Mouse (Mus musculus) neural tube, embryonic 14.5 days (tissue): ENCODE results near the gene Gm20521. TPM values are rescaled to one million over a fixed set of nuclear protein-coding genes. Genes with fewer than 3 reads are reported as not detected.
"Not testable (repeated sequence)": the region's sequence is repeated elsewhere in the genome, so short reads cannot be mapped to it uniquely, and the experiment has no call there.

ENCODE experiments used
- ATAC-seq: fragments of 200-750 bp; cut with Nextera tagmentation; 2 replicates; pipeline ENCODE4 v1.8.0; 2017; ENCODE audit warnings: low read depth, mild to moderate bottlenecking, moderate TSS enrichment, moderate library complexity
- H3K27ac ChIP-seq: fragments of 300-500 bp; sonication (generic); 2 replicates; pipeline ENCODE4 v1.5.1; 2014; ENCODE audit warnings: low read depth, mild to moderate bottlenecking, control low read depth, low read length, moderate library complexity, mixed read lengths
- H3K27me3 ChIP-seq: fragments of 300-500 bp; sonication (generic); 2 replicates; pipeline ENCODE4 v1.6.1; 2014; ENCODE audit warnings: low read length; ENCODE audit not compliant: control insufficient read depth, insufficient read depth
- H3K36me3 ChIP-seq: fragments of 300-500 bp; sonication (generic); 2 replicates; pipeline ENCODE4 v1.6.1; 2014; ENCODE audit warnings: low read length, mixed read lengths; ENCODE audit not compliant: control insufficient read depth, insufficient read depth
- H3K4me1 ChIP-seq: fragments of 300-500 bp; sonication (generic); 2 replicates; pipeline ENCODE4 v1.6.1; 2014; ENCODE audit warnings: low read length; ENCODE audit not compliant: control insufficient read depth, insufficient read depth
- H3K4me2 ChIP-seq: fragments of 300-500 bp; sonication (generic); 2 replicates; pipeline ENCODE4 v1.6.1; 2014; ENCODE audit warnings: mild to moderate bottlenecking, low read depth, low read length, control low read depth
- H3K4me3 ChIP-seq: fragments of 300-500 bp; sonication (generic); 2 replicates; pipeline ENCODE4 v1.5.1; 2014; ENCODE audit warnings: low read depth, low read length, control low read depth, mixed read lengths
- H3K9ac ChIP-seq: fragments of 300-500 bp; sonication (generic); replicated peaks from 2 replicates; pipeline ENCODE4 v1.6.1; 2014; ENCODE audit warnings: low read depth, mild to moderate bottlenecking, control low read depth, low read length, mixed read lengths
- H3K9me3 ChIP-seq: fragments of 300-500 bp; sonication (generic); 2 replicates; pipeline ENCODE4 v1.6.1; 2016; ENCODE audit warnings: low read length; ENCODE audit not compliant: control insufficient read depth
- WGBS: fragments of 180-500 bp; shearing (Covaris S2); extraction: QIAGEN DNeasy Blood & Tissue Kit; methylation state at CpG from one replicate; pipeline ENCODE4 v1.1.7; 2014; 5-methylcytosine and 5-hydroxymethylcytosine counted together
- polyA plus RNA-seq: library from polyadenylated mRNA; unstranded; fragments of >200 nt; fragmentation: Nextera tagmentation; extraction: Ambion mirVana; gene quantifications from 2 replicates; pipeline ENCODE4 v1.2.1, GENCODE M21; 2014

Gm20521 gene
- polyA plus RNA-seq, 1 experiment from 2014 or later = not detected

DNA sequence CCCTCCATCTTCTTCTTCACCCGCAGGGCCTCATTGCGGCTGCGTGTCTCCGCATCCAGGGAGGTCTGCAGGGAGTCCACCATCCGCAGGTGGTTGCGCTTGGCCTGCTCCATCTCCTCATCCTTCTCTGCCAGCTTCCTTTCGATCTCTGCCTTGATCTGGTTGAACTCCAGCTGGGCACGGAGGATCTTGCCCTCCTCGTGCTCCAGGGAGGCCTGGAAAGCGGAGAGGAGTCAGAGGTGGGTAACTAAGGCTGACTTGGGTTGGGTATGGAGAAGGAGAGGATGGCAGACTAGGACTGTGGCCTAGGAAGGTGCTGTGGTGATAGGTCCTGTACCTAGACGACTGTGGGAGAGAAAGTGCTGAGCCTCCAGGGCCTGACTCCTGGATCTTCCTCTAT, 63.8 kb downstream of the Gm20521 start:
- not testable (repeated sequence) for H3K9ac ChIP-seq

More for the DNA sequence above, 63.8 kb downstream of the Gm20521 start:
- not testable (repeated sequence) for H3K9me3 ChIP-seq, ATAC-seq, H3K4me1 ChIP-seq, H3K4me2 ChIP-seq, H3K4me3 ChIP-seq, H3K36me3 ChIP-seq, H3K27me3 ChIP-seq, H3K27ac ChIP-seq
- WGBS = 88% methylated on average over 7 of the region's 11 CpGs

Other genes starting within 250 kb of the Gm20521 start
- not detected in 2 replicates for gene Gm17606, start 242.5 kb upstream of the Gm20521 start, polyA plus RNA-seq
- gene Cdh24, start 242.1 kb upstream of the Gm20521 start, polyA plus RNA-seq = 9.2 and 12.5 TPM in 2 replicates
- 77.4 and 79.8 TPM in 2 replicates for gene 1700123O20Rik, start 197.2 kb upstream of the Gm20521 start, polyA plus RNA-seq
- 101 and 118 TPM in 2 replicates for gene Acin1, start 196.5 kb upstream of the Gm20521 start, polyA plus RNA-seq
- gene Gm29776, start 184.6 kb upstream of the Gm20521 start, polyA plus RNA-seq = 0.20 TPM in 1 of 2 replicates, not detected in the other
- gene Cebpe, start 171.3 kb upstream of the Gm20521 start, polyA plus RNA-seq = not detected in 2 replicates
- 7.3 and 8.5 TPM in 2 replicates for gene Slc7a8, start 101.5 kb upstream of the Gm20521 start, polyA plus RNA-seq
- gene Rnf212b, start 69.3 kb upstream of the Gm20521 start, polyA plus RNA-seq = not detected in 2 replicates
- gene Homez, start 12.5 kb upstream of the Gm20521 start, polyA plus RNA-seq = 10.0 and 11.7 TPM in 2 replicates
- gene Ppp1r3e, start 5.9 kb upstream of the Gm20521 start, polyA plus RNA-seq = 3.8 and 7.2 TPM in 2 replicates
- 4.8 and 5.3 TPM in 2 replicates for gene Bcl2l2, start 64 bp upstream of the Gm20521 start, polyA plus RNA-seq
- gene Pabpn1, start 9.1 kb downstream of the Gm20521 start, polyA plus RNA-seq = 149 and 176 TPM in 2 replicates
- gene Slc22a17, start 29.7 kb downstream of the Gm20521 start, polyA plus RNA-seq = 121 and 122 TPM in 2 replicates
- gene Efs, start 42.7 kb downstream of the Gm20521 start, polyA plus RNA-seq = 9.9 and 13.5 TPM in 2 replicates
- gene Il25, start 49.3 kb downstream of the Gm20521 start, polyA plus RNA-seq = 0.39 and 0.76 TPM in 2 replicates
- 10.4 and 17.5 TPM in 2 replicates for gene Cmtm5, start 52.8 kb downstream of the Gm20521 start, polyA plus RNA-seq
- gene Myh6, start 83.5 kb downstream of the Gm20521 start, polyA plus RNA-seq = 0.23 and 1.7 TPM in 2 replicates
- not detected in 2 replicates for gene Gm17428, start 93.5 kb downstream of the Gm20521 start, polyA plus RNA-seq
- gene Myh7, start 111.2 kb downstream of the Gm20521 start, polyA plus RNA-seq = 4.5 and 4.8 TPM in 2 replicates
- 44.9 and 50.9 TPM in 2 replicates for gene Ngdn, start 132.0 kb downstream of the Gm20521 start, polyA plus RNA-seq
- gene Zfhx2, start 208.9 kb downstream of the Gm20521 start, polyA plus RNA-seq = 23.9 and 27.3 TPM in 2 replicates
- gene Thtpa, start 211.3 kb downstream of the Gm20521 start, polyA plus RNA-seq = 29.3 and 32.0 TPM in 2 replicates
- gene Ap1g2, start 223.2 kb downstream of the Gm20521 start, polyA plus RNA-seq = 5.4 and 7.0 TPM in 2 replicates
- 36.2 and 41.3 TPM in 2 replicates for gene Jph4, start 233.5 kb downstream of the Gm20521 start, polyA plus RNA-seq